Mouse (Mus musculus): ENCODE results near the gene Hes5.

Gene Hes5

GRCm38 (mm10) chr4:154942632-154943322 is 17.9 kb upstream of the Hes5 start:
- no peak for DNase-seq (ENCODE audit: low spot score in 2 of 2)

GRCm38 (mm10) chr4:154943323-154944039 is 17.2 kb upstream of the Hes5 start:
- DNase-seq (ENCODE audit: low spot score in 2 of 2) = no peak

- peak; percentile 59 to 80 for DNase-seq (ENCODE audit: low spot score in 2 of 2)
These were observed 16.6 kb upstream of the Hes5 start for GRCm38 (mm10) chr4:154944121-154944590.

- peak in 1 of 2 experiments; percentile 59 for DNase-seq (ENCODE audit: low spot score in 2 of 2)
These were observed 14.4 kb upstream of the Hes5 start for GRCm38 (mm10) chr4:154946319-154946718.

- DNase-seq (ENCODE audit: low spot score in 2 of 2) = peak in 1 of 2 experiments; percentile 62
These were observed 12.4 kb upstream of the Hes5 start for GRCm38 (mm10) chr4:154948066-154948939.

GRCm38 (mm10) chr4:154948940-154949588 is 11.7 kb upstream of the Hes5 start:
- DNase-seq (ENCODE audit: low spot score in 2 of 2) = no peak

- DNase-seq (ENCODE audit: low spot score in 2 of 2) = no peak
These were observed 11.1 kb upstream of the Hes5 start for GRCm38 (mm10) chr4:154949589-154949982.

- DNase-seq (ENCODE audit: low spot score in 2 of 2) = no peak
These were observed 8.1 kb upstream of the Hes5 start for GRCm38 (mm10) chr4:154952461-154953241.

GRCm38 (mm10) chr4:154956604-154957003 is 4.1 kb upstream of the Hes5 start:
- no peak for DNase-seq (ENCODE audit: low spot score in 2 of 2)

- DNase-seq (ENCODE audit: low spot score in 2 of 2) = peak; percentile 67 to 78
These were observed 3.3 kb upstream of the Hes5 start for GRCm38 (mm10) chr4:154957289-154957993.

GRCm38 (mm10) chr4:154958171-154958570 is 2.6 kb upstream of the Hes5 start:
- DNase-seq (ENCODE audit: low spot score in 2 of 2) = peak in 1 of 2 experiments; percentile 55

- no peak for DNase-seq (ENCODE audit: low spot score in 2 of 2)
These were observed 2.1 kb upstream of the Hes5 start for GRCm38 (mm10) chr4:154958621-154959020.

GRCm38 (mm10) chr4:154960021-154960689 is 568 bp upstream of the Hes5 start:
- peak in 1 of 2 experiments; percentile 70 for DNase-seq (ENCODE audit: low spot score in 2 of 2)

- no peak for DNase-seq (ENCODE audit: low spot score in 2 of 2)
These were observed 559 bp downstream of the Hes5 start for GRCm38 (mm10) chr4:154961226-154961738.

GRCm38 (mm10) chr4:154961911-154962310 is 1.2 kb downstream of the Hes5 start:
- no peak for DNase-seq (ENCODE audit: low spot score in 2 of 2)

- no peak for DNase-seq (ENCODE audit: low spot score in 2 of 2)
These were observed 2.0 kb downstream of the Hes5 start for GRCm38 (mm10) chr4:154962683-154963082.

GRCm38 (mm10) chr4:154963190-154963836 is 2.6 kb downstream of the Hes5 start:
- peak; percentile 65 to 69 for DNase-seq (ENCODE audit: low spot score in 2 of 2)

- peak; percentile 89 to 94 for DNase-seq (ENCODE audit: low spot score in 2 of 2)
These were observed 3.3 kb downstream of the Hes5 start, which contains the start of gene Pank4 for GRCm38 (mm10) chr4:154963901-154964580. Pank4 (plus strand) TSS chr4:154964123.
